Mouse (Mus musculus) heart, embryonic 14.5 days (tissue): Measurements from ENCODE around the gene Lrp2. TPM values are rescaled to one million over a fixed set of nuclear protein-coding genes. Genes with fewer than 3 reads are reported as not detected.

ENCODE experiments used
- ATAC-seq: fragments of 200-750 bp; cut with Nextera tagmentation; 2 replicates; pipeline ENCODE4 v1.8.0; 2017; ENCODE audit warnings: low read depth, moderate TSS enrichment; ENCODE audit not compliant: insufficient number of reproducible peaks, insufficient read depth, low FRiP score
- H3K27ac ChIP-seq, 2 experiments: fragments of 200-500 bp in 1 of 2; fragments of 300-500 bp in 1 of 2; sonication (generic) in 1 of 2; replicated peaks in 1 of 2; 2 replicates each; pipeline ENCODE4 v1.5.1; 2012 to 2014; ENCODE audit warnings: low read depth in 2 of 2, low read length in 2 of 2, control low read depth in 1 of 2, mild to moderate bottlenecking in 1 of 2, mixed read lengths in 1 of 2; ENCODE audit not compliant: control insufficient read depth in 1 of 2, insufficient read depth in 1 of 2
- H3K27me3 ChIP-seq: fragments of 300-500 bp; sonication (generic); 2 replicates; pipeline ENCODE4 v1.6.1; 2014; ENCODE audit warnings: mild to moderate bottlenecking, low read length, control low read depth; ENCODE audit not compliant: control insufficient read depth, insufficient read depth
- H3K36me3 ChIP-seq: fragments of 300-500 bp; sonication (generic); 2 replicates; pipeline ENCODE4 v1.6.1; 2014; ENCODE audit warnings: mild to moderate bottlenecking, control low read depth, low read length, mixed read lengths; ENCODE audit not compliant: control insufficient read depth, insufficient read depth
- H3K4me1 ChIP-seq, 2 experiments: fragments of 200-500 bp in 1 of 2; fragments of 300-500 bp in 1 of 2; sonication (generic) in 1 of 2; 2 replicates each; pipeline ENCODE4 v1.6.1; 2012 to 2014; ENCODE audit warnings: low read length in 2 of 2, control low read depth in 1 of 2, mixed read lengths in 1 of 2; ENCODE audit not compliant: control insufficient read depth in 2 of 2, insufficient read depth in 2 of 2
- H3K4me2 ChIP-seq: fragments of 300-500 bp; sonication (generic); 2 replicates; pipeline ENCODE4 v1.6.1; 2014; ENCODE audit warnings: mild to moderate bottlenecking, low read length
- H3K4me3 ChIP-seq, 2 experiments: fragments of 200-500 bp in 1 of 2; fragments of 300-500 bp in 1 of 2; sonication (generic) in 1 of 2; 2 replicates each; pipeline ENCODE4 v1.5.1; 2012 to 2014; ENCODE audit warnings: low read length in 2 of 2, mild to moderate bottlenecking in 2 of 2, control low read depth in 1 of 2, low read depth in 1 of 2, moderate library complexity in 1 of 2; ENCODE audit not compliant: control insufficient read depth in 1 of 2, insufficient read depth in 1 of 2
- H3K9ac ChIP-seq: fragments of 300-500 bp; sonication (generic); 2 replicates; pipeline ENCODE4 v1.6.1; 2014; ENCODE audit warnings: mild to moderate bottlenecking, low read length
- H3K9me3 ChIP-seq: fragments of 300-500 bp; sonication (generic); 2 replicates; pipeline ENCODE4 v1.6.1; 2016; ENCODE audit warnings: low read length, control low read depth; ENCODE audit not compliant: control insufficient read depth
- WGBS: fragments of 180-500 bp; shearing (Covaris S2); extraction: QIAGEN DNeasy Blood & Tissue Kit; methylation state at CpG from one replicate; pipeline ENCODE4 v1.1.7; 2014; 5-methylcytosine and 5-hydroxymethylcytosine counted together
- polyA plus RNA-seq: library from polyadenylated mRNA; unstranded; fragments of >200 nt; fragmentation: Nextera tagmentation; extraction: Ambion mirVana; gene quantifications from 2 replicates; pipeline ENCODE4 v1.2.1, GENCODE M21; 2014

Lrp2 gene
- polyA plus RNA-seq, 1 experiment from 2014 or later = 1.00 TPM

DNA sequence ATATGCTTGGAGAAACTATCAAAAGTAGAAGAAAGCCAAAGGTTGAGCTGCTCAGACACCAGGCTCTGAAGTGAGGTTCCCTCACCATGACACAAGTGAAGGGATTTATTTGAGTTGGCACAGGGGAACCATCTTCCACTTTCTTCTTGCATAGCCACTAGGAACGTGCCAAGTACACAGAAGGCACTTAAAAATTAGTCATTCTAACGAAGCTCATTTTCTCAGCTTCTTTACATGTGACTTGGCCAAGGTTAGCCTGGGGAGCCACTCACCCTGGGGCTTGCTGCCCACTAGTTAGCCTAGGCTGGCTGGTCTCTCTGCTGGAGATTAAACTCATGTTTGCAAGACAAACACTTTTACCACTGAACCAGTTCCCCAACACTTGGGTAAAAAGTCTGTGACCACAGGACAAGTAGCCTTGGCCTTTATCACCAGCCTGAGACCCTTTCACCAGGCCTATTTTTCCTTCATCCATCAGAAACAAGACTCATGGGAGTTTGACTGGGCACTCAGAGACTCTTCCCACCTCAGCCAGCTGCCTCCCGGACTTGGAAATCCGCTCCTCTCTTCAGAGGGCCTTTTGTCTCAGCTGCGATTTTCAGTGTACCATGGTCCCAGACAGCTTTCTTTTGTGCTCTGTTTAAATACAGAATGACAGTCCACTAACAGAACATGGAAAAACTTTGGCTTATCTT is 12.7 kb downstream of the Lrp2 start:
- Histone ChIP-seq H3K9ac (no peak overlapping the region), H3K27me3 (no peaks in the 10 kb centered on the region), H3K27ac (no peak overlapping the region), H3K4me1 (no peaks in the 10 kb centered on the region), H3K9me3 (no peaks in the 10 kb centered on the region), H3K36me3 (no peaks in the 10 kb centered on the region), H3K4me3 (no peak overlapping the region), H3K4me2 (no peak overlapping the region)
- ATAC-seq = no peak
- WGBS = 74% methylated on average over 5 of the region's 5 CpGs

DNA sequence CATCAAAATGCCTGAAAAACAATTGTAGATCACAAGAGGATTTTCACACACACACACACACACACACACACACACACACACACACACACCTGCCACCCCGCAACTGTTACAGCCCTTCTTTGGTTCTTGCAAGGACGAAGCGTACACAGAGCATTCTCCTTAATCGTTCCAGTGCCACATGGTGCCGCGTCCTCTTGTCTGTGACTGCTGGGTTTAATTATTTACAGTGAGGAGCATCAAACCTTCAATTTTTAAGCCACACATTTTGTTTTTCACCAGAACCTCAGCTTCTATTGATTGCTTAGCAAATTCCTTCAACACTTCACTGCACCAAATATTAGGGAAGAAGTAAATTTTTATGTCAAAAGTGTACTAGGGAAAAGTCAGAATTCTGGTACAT is 15.3 kb downstream of the Lrp2 start:
- 91% methylated on average over 6 of the region's 6 CpGs for WGBS
- H3K4me3 ChIP-seq = no peak overlapping the region
- H3K27me3 ChIP-seq = no peaks in the 10 kb centered on the region
- H3K9me3 ChIP-seq = no peaks in the 10 kb centered on the region
- no peak overlapping the region for H3K4me2 ChIP-seq
- no peak for ATAC-seq
- no peak overlapping the region for H3K27ac ChIP-seq
- H3K36me3 ChIP-seq = no peaks in the 10 kb centered on the region
- H3K4me1 ChIP-seq = no peaks in the 10 kb centered on the region
- H3K9ac ChIP-seq = no peak overlapping the region

DNA sequence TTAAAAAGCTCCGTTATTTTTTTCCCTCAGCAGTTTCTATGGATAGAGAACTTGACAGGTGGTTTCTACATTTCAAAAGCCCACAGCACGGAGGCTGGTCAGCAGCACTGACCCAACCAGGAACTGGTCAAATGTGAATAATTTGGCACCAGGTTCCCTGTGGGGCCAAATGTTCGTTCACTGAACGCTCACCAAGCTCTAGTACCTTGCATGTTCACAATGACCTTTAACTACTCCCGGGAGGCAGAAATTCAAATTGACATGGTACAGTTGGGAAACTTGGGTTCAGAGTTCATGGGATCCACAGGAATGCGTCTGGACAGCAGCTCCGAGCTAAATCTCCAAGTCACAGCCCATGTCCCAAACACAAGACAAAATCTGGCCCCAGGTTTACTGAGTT is 19.6 kb downstream of the Lrp2 start:
- Histone ChIP-seq H3K27ac (no peak overlapping the region), H3K36me3 (no peaks in the 10 kb centered on the region), H3K9me3 (no peaks in the 10 kb centered on the region), H3K4me2 (no peak overlapping the region), H3K4me3 (no peak overlapping the region), H3K4me1 (peaks cover 0 to 3% of the 10 kb centered on the region in 2 experiments; a peak in 2 of 4 replicates), H3K27me3 (no peaks in the 10 kb centered on the region), H3K9ac (no peak overlapping the region)
- ATAC-seq = no peak
- WGBS = 79% methylated on average over 7 of the region's 7 CpGs

DNA sequence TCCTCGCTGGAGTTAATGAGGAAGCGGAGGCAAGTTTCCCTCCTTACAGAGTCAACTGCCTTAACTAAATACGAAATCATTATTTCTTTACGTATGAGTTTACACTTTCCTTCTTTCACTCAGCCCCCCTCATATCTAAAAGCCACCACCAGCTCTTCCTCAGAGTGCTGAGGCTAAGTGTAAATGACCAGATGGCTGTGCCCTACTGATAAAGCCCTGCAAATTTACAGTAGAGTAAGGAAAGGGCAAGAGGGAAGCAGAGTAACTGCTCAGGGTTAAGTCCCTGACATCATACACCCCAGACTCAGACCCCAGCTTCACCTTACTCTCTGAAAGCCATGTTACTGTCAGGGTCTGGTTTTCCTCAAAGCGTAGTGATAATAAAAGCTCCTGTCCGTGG is 22.4 kb downstream of the Lrp2 start:
- ATAC-seq = no peak
- Histone ChIP-seq H3K27ac (no peak overlapping the region), H3K4me3 (no peak overlapping the region), H3K9ac (no peak overlapping the region), H3K27me3 (no peaks in the 10 kb centered on the region), H3K4me2 (no peak overlapping the region), H3K9me3 (no peaks in the 10 kb centered on the region), H3K36me3 (no peaks in the 10 kb centered on the region), H3K4me1 (peaks cover 0 to 3% of the 10 kb centered on the region in 2 experiments; a peak in 2 of 4 replicates)
- WGBS = 22% methylated on average over 6 of the region's 6 CpGs

DNA sequence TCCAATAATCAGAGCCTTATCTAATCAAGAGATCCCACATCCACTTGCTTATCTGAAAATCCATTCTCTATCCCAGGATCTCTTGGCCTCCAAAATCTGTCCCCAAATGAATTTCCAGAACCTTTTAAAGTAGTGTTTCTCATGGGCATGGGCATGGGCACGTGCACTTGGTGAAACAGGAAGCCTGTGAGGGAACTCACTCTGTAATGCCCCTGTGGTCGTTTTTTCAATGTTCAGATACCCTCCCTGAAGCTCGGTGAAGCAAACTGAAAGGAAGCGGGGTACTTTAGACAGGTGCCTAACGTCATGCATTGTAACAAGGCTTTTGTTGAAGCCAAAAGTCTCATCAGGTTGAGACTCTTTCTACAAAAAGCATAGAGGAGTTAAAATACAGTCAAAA is 23.1 kb downstream of the Lrp2 start:
- H3K4me3 ChIP-seq = no peak overlapping the region
- WGBS = 52% methylated on average over 5 of the region's 5 CpGs

DNA sequence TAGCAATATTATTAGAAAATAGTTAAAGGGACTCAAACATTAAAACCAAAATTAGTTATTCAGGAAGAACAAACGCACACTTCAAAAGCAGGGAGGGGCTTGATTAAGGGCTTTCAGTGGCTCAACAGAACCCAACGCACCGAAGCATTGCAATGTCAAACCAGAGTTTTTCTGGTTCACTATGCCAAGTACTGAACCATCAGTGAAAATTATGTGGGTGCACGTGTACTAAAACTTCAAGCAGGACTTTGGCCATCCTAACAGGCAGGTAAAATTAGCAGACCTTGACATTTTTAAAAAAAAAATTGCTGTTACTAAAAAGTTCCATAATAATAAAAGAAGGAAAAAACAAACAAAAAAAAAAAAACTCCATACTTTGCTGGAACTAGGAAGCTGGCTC is 25.6 kb downstream of the Lrp2 start:
- H3K27me3 ChIP-seq = no peaks in the 10 kb centered on the region
- no peak overlapping the region for H3K4me2 ChIP-seq
- H3K4me3 ChIP-seq = no peak overlapping the region
- no peak overlapping the region for H3K27ac ChIP-seq
- no peaks in the 10 kb centered on the region for H3K36me3 ChIP-seq
- no peaks in the 10 kb centered on the region for H3K9me3 ChIP-seq
- H3K9ac ChIP-seq = no peak overlapping the region
- ATAC-seq = no peak
- H3K4me1 ChIP-seq = peaks cover 0 to 3% of the 10 kb centered on the region in 2 experiments; a peak in 2 of 4 replicates
- 86% methylated on average over 4 of the region's 4 CpGs for WGBS

More for the DNA sequence above, 23.1 kb downstream of the Lrp2 start:
- H3K36me3 ChIP-seq = no peaks in the 10 kb centered on the region
- no peak for ATAC-seq
- peaks cover 0 to 3% of the 10 kb centered on the region in 2 experiments; a peak in 2 of 4 replicates for H3K4me1 ChIP-seq
- no peak overlapping the region for H3K9ac ChIP-seq
- no peak overlapping the region for H3K4me2 ChIP-seq
- no peaks in the 10 kb centered on the region for H3K9me3 ChIP-seq
- no peak overlapping the region for H3K27ac ChIP-seq
- H3K27me3 ChIP-seq = no peaks in the 10 kb centered on the region

DNA sequence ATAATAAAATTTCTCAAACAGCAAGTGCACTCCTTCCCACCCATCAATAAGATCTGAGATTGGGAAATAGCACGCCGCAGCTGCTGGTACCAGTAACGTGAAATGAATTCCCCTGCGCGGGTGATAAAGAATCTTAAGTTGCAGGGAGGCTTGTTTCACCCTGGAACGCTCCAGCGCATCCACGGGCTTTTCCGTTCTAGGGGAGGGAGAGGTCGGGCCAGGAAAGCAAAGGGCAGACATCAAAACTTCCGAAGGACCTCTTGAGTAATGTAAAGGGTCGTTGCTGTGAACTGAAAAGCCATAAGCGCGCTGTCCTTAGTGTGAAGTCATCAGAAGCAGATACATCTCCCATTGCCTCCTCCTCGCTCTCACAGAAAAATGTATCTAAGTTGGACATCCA is 26.5 kb downstream of the Lrp2 start:
- no peak overlapping the region for H3K4me3 ChIP-seq

DNA sequence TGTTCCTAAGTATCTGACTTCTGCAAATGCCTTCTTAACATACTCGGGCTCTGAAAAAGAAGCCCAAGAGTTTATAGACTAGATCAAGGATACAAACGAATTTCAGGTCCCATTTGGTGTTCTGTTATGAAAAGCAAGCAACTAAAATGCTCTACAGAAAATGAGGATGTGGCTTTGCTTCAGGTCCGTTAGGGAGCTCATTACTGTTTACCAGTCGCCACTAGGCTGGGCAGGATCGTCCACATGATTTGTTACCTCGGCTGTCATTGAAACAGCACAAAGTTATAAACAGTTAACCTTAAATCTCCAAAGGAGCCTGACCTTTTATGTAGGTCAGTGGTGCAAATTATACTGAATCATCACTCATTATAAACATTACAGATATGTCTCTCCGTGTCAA is 29.2 kb downstream of the Lrp2 start:
- no peak overlapping the region for H3K9ac ChIP-seq
- ATAC-seq = no peak
- H3K27me3 ChIP-seq = no peaks in the 10 kb centered on the region
- 75% methylated on average over 7 of the region's 7 CpGs for WGBS
- no peaks in the 10 kb centered on the region for H3K4me1 ChIP-seq
- H3K36me3 ChIP-seq = no peaks in the 10 kb centered on the region
- H3K9me3 ChIP-seq = no peaks in the 10 kb centered on the region
- no peak overlapping the region for H3K27ac ChIP-seq
- no peak overlapping the region for H3K4me2 ChIP-seq
- no peak overlapping the region for H3K4me3 ChIP-seq

More for the DNA sequence above, 26.5 kb downstream of the Lrp2 start:
- H3K36me3 ChIP-seq = no peaks in the 10 kb centered on the region
- no peak overlapping the region for H3K4me2 ChIP-seq
- 65% methylated on average over 15 of the region's 15 CpGs for WGBS
- no peak overlapping the region for H3K27ac ChIP-seq
- no peaks in the 10 kb centered on the region for H3K9me3 ChIP-seq
- no peaks in the 10 kb centered on the region for H3K27me3 ChIP-seq
- no peak for ATAC-seq
- H3K9ac ChIP-seq = no peak overlapping the region
- peaks cover 0 to 3% of the 10 kb centered on the region in 2 experiments; a peak in 2 of 4 replicates for H3K4me1 ChIP-seq
